Mouse (Mus musculus) frontal cortex, adult (tissue): Measurements from ENCODE around the gene Uts2.
"Not testable (repeated sequence)": the region's sequence is repeated elsewhere in the genome, so short reads cannot be mapped to it uniquely, and the experiment has no call there.

Experiments
- ATAC-seq: cut with Nextera tagmentation; 2 replicates; pipeline ENCODE4 v1.9.2; 2017; ENCODE audit warnings: mild to moderate bottlenecking, moderate library complexity, mixed read lengths; ENCODE audit not compliant: low TSS enrichment

The Uts2 gene

DNA sequence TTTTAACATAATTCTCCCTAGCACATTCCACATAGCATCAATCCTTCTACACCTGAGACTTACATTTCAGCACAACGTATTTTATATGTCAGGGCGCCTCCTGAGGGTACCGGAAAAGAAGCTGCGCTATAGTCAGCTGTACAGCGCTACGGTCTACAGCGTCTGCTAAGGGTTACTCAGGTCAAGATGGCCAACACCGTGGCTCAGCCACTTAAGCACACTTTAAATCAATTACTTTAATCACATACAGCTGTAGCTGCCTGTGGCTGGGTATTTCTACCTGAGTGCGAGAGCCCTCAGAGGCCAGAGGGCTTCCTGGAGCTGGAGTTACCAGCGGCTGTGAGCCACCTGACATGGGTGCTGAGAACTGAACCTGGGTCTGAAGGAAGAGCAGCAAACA, 19.0 kb downstream of the Uts2 start:
- no peak for ATAC-seq

DNA sequence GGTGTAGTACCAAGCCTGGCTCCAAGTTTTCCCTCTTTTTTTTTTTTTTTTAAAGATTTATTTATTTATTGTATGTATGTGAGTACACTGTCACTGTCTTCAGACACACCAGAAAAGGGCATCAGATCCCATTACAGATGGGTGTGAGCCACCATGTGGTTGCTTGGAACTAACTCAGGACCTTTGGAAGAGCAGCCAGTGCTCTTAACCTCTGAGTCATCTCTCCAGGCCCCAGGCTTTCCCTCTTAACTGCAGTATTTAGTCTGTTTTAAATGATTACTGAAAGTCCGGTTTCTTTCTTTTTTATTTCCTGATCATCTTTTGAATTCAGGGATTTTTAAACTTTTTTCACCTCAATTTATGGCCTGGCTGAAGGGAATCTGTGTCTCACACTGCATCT, 20.5 kb downstream of the Uts2 start:
- ATAC-seq: not testable (repeated sequence)

DNA sequence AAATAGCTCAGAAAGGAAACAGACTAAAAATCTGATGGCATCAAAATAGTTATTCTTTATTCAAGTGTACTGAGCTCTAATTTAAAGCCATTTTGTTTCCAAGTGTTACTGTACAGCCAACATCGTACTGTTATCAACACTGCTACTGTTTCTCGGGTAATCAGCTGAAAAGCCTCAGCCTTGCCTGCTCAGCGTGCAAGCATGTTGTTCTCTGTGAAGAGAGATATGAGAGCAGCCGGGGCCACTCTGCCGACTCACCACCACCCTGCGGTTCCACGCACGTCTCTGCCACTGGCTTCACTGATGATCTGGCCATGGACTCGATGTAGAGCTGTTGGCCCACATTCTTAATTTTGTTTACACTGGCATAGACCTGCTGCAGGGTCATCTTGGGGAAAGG, 27.3 kb downstream of the Uts2 start:
- no peak for ATAC-seq

DNA sequence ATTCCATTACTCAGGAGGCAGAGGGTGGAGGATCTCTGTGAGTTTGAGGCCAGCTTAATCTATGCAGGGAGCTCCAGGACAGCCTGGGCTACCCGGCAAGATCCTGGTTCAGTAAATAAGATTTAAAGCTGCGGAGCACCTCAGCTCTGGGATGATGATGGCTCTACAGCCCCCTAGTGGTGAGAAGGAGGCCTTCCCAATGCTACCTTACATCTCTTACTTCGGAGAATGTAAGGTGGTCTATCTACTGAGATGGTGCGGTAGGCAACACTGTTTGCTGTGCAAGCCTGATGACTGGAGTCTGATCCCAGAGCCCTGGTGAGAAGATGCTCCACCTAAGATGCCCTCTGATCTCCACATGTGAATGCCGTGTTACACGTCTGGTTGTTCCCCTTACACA, 30.1 kb downstream of the Uts2 start:
- ATAC-seq: peak; percentile 88

DNA sequence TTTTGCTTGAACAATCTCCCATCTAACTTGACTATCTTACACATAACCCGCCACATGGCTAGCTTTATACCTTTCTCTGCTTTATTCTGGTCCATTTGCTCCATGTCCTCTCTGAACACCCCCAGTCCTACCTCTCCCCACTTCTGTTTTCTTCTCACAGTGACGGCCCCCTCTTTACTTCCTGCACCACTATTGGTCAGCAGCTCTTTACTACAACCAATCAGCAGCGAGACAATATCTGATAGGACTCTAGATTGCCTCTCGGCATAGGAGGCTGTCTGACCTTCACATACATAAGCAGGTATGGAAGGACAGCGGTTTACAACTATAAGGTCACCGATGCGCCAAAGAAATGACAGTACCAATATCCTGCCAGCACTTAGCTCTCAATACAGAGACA, 39.6 kb downstream of the Uts2 start:
- ATAC-seq: no peak

DNA sequence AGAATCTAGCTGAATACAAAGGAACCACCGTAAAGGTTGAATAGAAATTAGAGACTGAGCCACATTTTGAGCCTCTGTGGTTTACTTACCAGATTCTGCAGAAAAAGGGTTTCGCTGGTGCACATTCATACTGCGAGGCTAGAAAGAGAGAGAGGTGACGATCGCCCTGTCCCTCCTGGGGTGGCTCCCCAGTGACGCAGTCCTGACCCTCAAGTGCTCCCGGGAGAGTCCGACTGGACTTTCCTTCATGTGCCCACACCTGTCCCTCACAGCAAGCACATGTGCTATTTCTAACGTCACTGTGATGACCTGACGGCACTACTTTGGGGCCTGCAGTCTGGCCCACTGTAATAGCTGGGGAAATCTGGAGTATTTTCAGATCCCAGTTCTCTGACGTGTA, 40.9 kb downstream of the Uts2 start:
- no peak for ATAC-seq

DNA sequence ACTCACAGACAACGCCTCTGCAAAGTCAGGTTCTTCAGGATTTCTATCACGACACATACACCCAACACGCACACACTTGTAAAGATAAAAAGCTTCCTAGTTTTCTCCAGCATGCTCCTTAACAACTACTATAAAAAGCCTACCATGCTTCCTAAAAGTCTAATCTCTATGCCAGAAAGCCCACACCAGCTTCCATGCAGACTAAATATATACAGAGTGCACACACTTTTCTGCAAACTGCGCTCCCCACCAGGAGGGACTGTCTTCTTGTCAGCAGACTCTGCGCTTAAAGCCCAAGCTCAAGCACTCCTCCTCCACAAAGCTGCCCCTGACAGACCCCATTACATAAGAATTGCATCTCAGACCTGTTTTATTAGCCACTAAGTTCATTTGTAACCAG, 44.6 kb downstream of the Uts2 start:
- ATAC-seq: peak; percentile 53

DNA sequence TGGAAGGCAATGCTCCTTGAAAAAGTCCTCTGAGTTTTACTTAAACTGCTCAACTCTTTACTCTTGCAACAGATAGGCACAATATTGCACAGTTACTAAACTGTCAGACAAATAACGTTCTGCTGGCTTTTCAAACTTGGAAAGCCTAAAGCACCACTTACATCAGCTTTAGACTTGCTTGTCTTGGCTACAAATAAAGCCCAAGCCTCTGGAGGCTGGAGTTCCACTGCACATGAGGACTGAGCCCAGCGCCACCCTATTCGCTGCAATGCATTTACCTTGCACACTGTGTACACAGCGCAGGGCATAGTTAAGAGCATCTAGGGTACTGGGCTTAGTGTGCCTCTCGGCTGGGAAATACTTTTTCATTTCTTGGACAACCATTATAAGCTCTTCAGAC, 46.4 kb downstream of the Uts2 start:
- ATAC-seq: no peak

DNA sequence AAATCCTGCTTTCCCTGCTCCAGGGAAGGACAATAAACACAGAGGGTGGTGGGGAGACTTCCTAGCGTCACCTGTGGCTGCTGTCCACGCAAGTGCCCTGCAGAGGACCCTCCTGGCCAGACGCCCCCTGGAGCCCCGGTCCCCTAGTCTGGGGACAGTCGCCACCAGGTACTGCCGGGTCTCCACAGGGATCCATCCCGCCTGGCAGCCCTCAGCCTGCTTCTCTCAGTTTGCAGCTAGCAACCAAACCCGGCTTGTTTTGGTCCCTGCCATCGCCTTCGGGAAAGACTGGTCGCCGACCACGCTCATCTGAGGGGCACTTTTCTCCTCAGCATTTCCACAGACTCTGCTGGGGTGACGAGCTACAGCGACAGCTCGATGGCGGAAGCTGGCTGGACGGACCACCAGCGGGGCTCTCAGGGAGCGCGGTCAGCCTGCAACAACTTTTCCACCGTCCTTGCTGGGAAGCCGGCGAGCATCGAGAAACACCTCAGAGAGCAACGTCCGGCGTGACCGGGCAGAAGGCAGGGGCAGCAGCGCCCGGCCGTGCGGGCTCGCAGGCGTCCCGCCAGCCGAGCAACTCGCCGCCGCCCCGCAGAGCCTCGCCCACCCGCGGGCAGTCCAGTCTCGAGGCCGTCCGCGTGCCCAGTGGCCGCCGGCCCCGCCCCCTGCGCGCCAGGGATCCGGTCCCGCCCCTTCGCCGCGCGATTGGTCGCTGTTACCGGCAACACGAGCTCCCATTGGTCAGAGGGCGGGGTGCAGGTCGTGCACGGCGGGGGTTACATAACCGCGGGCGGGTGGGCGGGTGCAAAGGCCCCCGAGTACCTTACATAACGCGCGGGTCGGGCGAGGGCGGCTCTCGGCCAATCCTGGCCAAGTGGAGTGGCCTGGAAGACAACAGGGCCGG, 47.4 kb downstream of the Uts2 start, which contains the start of gene Per3:
Gene Per3, minus strand, starts transcription at position 629 of the 907 bp plus-strand sequence.
- peak; percentile 60 for ATAC-seq

DNA sequence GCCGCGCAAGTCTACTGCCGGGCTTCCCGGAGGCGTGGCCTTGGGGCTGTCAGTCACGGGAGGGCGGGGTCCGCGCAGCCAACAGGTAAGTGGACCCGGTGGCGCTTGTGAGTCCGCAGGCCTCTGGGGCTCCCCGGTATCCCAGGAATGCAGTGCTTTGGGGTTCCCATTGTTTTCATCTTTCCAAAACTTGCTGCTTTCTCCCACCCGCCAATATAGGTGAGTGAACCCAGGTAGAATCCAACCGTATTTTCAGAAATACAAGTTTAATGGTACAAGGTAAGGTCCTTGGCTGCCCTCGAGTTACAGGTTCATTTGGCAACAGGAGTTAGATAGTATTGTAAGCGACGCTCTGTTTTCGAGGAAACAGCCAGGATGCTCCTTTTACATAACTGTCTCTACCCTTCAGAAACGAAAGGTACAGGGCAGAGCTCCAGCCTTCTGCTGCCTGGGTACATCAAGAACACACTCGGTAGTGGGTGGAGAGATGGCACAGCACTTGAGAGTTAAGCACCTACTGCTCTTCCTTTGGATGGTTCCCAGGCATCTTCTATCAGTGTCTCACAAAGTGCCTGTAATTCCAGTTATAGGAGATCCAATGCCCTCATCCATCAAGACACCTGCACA, 48.2 kb downstream of the Uts2 start:
- ATAC-seq: peak; percentile 75

DNA sequence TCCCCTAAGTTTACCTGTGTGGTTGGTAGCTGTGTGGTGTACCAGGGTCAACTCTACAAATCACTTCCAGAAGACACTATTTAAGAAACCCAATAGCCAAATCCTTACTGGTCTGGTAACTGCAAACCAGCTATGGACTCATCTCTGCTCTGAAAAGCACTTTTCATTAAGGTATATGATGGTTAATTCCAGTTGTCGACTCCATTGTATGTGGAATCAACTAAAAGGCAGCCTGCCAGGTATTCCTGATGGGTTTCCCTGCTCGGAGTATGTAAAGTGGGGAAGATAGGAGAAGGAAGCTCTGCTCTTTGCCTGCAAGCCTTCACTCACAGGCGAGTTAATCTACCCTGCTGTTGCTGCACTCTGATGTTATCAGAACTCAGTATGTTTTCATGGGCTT, 49.6 kb downstream of the Uts2 start:
- ATAC-seq: no peak

DNA sequence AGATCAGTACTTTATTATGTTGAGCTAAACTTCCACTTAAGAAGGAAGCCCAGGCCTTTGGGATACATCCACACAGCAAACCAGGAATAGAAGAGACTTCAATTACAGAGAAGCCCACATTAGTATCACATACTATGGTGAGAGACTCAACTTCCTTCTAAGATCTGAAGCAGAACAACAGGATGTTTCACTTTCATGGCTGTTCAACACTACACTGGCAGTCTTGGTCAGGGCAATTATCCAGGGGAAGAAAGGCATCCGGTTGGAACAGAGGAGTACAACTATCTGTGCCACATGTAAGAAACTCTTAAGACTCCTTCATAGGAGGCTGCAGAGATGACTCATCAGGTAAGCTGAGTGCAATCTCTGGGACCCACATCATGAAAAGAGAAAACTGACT, 54.3 kb downstream of the Uts2 start:
- ATAC-seq: peak; percentile 55; the same call in 1 of the 2 replicates
